Mouse (Mus musculus): ENCODE results near the gene Plk1. TPM values are rescaled to one million over a fixed set of nuclear protein-coding genes. Genes with fewer than 3 reads are reported as not detected.

Plk1 gene
- polyA plus RNA-seq, 1 experiment from 2014 or later, result 191 TPM

DNA sequence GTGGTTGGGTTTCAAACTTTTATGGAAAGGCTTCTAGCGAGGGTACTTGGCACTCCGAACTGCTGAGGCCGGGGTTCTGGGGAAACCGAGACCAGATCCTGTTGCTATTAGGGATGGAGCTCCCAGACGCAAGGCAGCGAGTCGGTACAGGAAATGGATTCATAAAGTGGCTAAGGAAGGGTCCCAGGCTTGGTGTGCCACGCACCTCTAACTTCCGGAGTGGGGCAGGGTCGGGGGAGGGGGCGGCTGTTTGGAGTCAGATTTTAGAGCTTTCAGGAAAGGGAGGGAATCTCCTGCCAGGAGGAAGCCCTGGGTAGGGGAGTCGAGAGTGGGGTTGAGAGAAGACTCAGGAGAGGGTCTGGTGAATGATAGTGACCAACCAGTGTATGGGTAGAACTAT is 798 bp downstream of the Plk1 start:
- peaks cover 46% of the 10 kb centered on the region for H3K36me3 ChIP-seq
- DNase-seq (ENCODE audit: low spot score), result peak; percentile 25
- no peaks in the 10 kb centered on the region for H3K27me3 ChIP-seq (ENCODE audit: insufficient read depth, poor library complexity, severe bottlenecking)
- peak overlapping the region; percentile 94 for H3K27ac ChIP-seq
- H3K4me3 ChIP-seq, result peak overlapping the region; percentile 84
- no peaks in the 10 kb centered on the region for H3K9me3 ChIP-seq
- under 1% methylated on average over 12 of the region's 12 CpGs for WGBS
- H3K4me1 ChIP-seq (replicated peaks), result peaks cover 43% of the 10 kb centered on the region

DNA sequence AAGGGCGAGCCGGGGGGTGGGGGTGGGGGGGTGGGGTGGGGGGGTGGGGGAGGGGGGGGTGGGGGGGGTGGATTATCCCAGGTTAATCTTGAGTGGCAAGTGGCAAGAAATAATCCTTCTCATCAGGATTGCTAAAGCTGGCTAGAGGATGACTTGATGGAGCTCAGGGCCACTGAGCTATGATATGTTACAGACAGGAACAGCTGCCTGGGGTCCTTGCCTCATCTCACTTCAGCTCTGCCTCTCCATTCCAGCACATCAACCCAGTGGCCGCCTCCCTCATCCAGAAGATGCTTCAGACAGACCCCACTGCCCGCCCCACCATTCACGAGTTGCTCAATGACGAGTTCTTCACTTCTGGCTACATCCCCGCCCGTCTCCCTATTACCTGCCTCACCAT is 4.5 kb downstream of the Plk1 start:
- Histone ChIP-seq H3K27ac (no peak overlapping the region), H3K36me3 (peaks cover 83% of the 10 kb centered on the region)

DNA sequence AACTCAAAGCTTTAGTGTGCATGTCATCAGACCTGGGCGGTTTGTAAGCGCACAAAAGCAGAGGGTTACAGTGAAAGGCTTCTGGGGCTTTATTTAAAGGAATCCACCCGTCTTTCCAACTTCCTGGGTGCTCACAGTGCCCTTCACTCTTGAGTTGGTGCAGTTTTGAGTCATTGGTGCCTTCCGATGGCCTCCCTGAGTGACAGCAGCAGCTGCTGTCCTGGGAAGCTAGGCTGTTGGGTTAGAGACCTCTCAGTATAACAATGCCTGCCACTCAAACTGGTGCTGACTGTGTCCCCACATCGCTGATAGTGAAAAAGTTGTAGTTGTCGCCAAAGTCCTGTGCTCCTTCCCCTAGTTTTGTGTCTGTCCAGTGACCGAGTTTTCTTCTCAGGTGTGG is 8.0 kb downstream of the Plk1 start:
- Histone ChIP-seq H3K9me3 (no peaks in the 10 kb centered on the region), H3K4me3 (no peak overlapping the region), H3K4me1 (replicated peaks) (no peaks in the 10 kb centered on the region; the same call in 1 of the 2 replicates), H3K27me3 (ENCODE audit: insufficient read depth, poor library complexity, severe bottlenecking) (no peaks in the 10 kb centered on the region), H3K36me3 (peaks cover 92% of the 10 kb centered on the region), H3K27ac (no peak overlapping the region)
- DNase-seq (ENCODE audit: low spot score), result no peak
- WGBS, result 94% methylated on average over 7 of the region's 7 CpGs

More for the DNA sequence above, 4.5 kb downstream of the Plk1 start:
- Histone ChIP-seq H3K4me1 (replicated peaks) (peaks cover 25% of the 10 kb centered on the region), H3K4me3 (no peak overlapping the region), H3K27me3 (ENCODE audit: insufficient read depth, poor library complexity, severe bottlenecking) (no peaks in the 10 kb centered on the region), H3K9me3 (no peaks in the 10 kb centered on the region)
- DNase-seq (ENCODE audit: low spot score), result no peak
- 96% methylated on average over 8 of the region's 8 CpGs for WGBS

DNA sequence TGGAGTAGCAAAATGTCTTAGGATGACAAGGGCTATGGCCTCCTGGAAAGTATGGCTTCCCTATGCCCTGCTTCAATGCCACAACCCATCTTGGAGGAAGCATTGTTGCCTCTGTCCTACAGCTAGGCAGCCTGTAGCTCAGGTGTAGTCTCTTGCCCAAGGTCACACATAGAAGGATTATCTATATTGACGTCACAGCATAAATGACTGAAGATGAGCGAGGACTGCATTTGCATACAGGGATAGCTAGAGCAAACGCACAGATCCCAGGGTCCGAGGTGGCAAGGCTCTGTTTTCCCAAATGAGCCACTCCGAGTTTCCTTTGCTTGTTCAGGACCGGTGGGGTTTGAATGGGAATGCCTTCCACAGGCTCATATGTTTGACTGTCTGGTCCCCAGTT is 11.5 kb downstream of the Plk1 start:
- no peaks in the 10 kb centered on the region for H3K27me3 ChIP-seq (ENCODE audit: insufficient read depth, poor library complexity, severe bottlenecking)
- 86% methylated on average over 6 of the region's 6 CpGs for WGBS
- H3K4me3 ChIP-seq, result no peak overlapping the region
- no peak overlapping the region for H3K27ac ChIP-seq
- H3K9me3 ChIP-seq, result no peaks in the 10 kb centered on the region
- no peak for DNase-seq (ENCODE audit: low spot score)
- H3K36me3 ChIP-seq, result peaks cover 57% of the 10 kb centered on the region
- no peaks in the 10 kb centered on the region for H3K4me1 ChIP-seq (replicated peaks)

DNA sequence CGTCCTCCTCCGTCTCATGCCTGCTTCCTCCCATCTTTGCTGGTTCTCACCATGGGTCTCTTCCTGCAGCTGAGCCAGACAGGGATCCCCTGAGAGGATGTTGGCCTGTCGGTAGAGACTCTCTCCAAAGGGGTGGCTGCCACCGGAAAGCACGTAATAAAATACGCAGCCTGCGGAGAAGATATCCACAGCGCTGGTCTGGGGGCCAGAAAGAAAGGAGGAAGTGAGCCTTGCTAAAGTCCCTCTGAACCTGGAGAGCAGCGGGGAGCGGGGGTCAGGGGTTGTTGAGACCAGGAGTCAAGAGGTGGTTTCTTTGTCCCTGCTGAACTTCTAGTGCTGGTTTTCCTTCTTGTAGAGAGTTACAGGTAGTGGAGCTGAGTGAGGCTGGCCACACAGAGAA is 12.4 kb downstream of the Plk1 start:
- Histone ChIP-seq H3K27me3 (ENCODE audit: insufficient read depth, poor library complexity, severe bottlenecking) (no peaks in the 10 kb centered on the region), H3K4me1 (replicated peaks) (no peaks in the 10 kb centered on the region), H3K36me3 (peaks cover 48% of the 10 kb centered on the region), H3K9me3 (no peaks in the 10 kb centered on the region), H3K4me3 (no peak overlapping the region), H3K27ac (no peak overlapping the region)
- no peak for DNase-seq (ENCODE audit: low spot score)
- WGBS, result 79% methylated on average over 10 of the region's 10 CpGs

DNA sequence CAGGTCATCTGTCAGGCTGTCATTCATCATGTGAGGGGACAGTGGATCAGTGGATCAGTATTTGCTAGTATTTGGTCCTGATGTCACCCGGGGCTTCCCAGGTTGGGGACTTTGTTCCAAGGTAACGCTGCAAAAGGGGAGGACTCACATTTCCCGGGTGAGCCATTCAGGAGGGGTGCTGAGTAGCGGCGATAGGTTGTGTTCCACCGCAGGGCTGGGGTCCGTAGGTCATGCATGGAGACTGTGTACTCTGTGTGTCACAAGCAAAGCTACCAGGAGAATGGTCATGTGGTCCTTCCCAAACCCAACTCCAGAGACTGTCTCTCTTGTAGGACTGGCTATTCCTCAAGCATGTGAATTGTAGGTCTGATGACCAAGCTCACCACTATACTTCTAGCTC is 21.5 kb downstream of the Plk1 start:
- Histone ChIP-seq H3K4me1 (replicated peaks) (peaks cover 1% of the 10 kb centered on the region; the same call in 1 of the 2 replicates), H3K4me3 (no peak overlapping the region), H3K36me3 (no peaks in the 10 kb centered on the region), H3K27ac (no peak overlapping the region), H3K9me3 (no peaks in the 10 kb centered on the region), H3K27me3 (ENCODE audit: insufficient read depth, poor library complexity, severe bottlenecking) (no peaks in the 10 kb centered on the region)
- 91% methylated on average over 7 of the region's 7 CpGs for WGBS
- no peak for DNase-seq (ENCODE audit: low spot score)

DNA sequence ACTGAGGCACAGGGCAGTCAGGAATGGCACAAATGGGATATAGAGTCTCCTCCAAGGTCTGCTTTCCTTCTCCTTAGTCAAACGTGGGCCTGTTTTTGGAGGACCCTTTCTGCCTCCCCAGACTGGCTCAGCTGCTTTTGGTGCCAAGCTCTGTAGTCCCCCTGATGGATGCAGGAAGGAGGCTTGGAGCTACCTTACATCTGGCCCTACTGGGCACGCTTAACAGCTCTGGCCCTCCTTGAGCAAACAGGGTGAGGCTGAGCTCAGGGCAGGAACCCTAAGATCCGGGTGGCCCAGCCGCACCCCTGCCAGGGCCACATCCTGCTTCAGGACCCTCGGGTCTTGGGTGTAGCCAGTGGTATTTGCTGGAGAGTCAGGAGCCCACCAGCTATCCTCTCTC is 25.3 kb downstream of the Plk1 start:
- DNase-seq (ENCODE audit: low spot score), result no peak
- H3K27me3 ChIP-seq (ENCODE audit: insufficient read depth, poor library complexity, severe bottlenecking), result no peaks in the 10 kb centered on the region
- no peaks in the 10 kb centered on the region for H3K36me3 ChIP-seq
- H3K27ac ChIP-seq, result no peak overlapping the region
- H3K4me3 ChIP-seq, result no peak overlapping the region
- WGBS, result 78% methylated on average over 5 of the region's 5 CpGs
- H3K9me3 ChIP-seq, result no peaks in the 10 kb centered on the region
- H3K4me1 ChIP-seq (replicated peaks), result peaks cover 6% of the 10 kb centered on the region; the same call in 1 of the 2 replicates

DNA sequence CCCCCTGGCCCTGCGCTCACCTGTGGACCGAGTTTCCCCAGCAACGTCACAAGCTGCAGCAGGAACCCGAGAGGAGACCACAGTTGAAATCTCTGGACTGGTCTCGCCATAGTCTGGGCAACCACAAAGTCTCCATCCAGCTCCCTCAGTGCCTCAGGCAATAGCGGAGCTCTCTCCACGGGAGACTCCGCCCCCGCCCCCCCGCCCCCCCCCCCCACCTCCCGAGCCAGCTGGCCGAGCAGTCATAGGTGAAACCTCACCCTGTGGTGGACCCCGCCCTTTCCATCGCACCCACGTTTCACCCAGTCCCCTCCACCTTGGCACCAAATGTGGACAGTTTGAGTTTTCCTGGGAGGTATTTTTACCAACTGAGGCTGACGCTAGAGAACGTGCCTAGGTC is 26.8 kb downstream of the Plk1 start, which contains the start of gene Ern2:
Gene Ern2 (minus strand): TSS at position 165 of the 400 bp plus-strand sequence.
- Histone ChIP-seq H3K27me3 (ENCODE audit: insufficient read depth, poor library complexity, severe bottlenecking) (no peaks in the 10 kb centered on the region), H3K9me3 (no peaks in the 10 kb centered on the region), H3K36me3 (no peaks in the 10 kb centered on the region), H3K27ac (no peak within 1 kb of the TSS), H3K4me1 (replicated peaks) (peaks cover 6% of the 10 kb centered on the region; the same call in 1 of the 2 replicates), H3K4me3 (no peak within 1 kb of the TSS)
- WGBS, result 26% methylated on average over 17 of the region's 17 CpGs
- no peak for DNase-seq (ENCODE audit: low spot score)

DNA sequence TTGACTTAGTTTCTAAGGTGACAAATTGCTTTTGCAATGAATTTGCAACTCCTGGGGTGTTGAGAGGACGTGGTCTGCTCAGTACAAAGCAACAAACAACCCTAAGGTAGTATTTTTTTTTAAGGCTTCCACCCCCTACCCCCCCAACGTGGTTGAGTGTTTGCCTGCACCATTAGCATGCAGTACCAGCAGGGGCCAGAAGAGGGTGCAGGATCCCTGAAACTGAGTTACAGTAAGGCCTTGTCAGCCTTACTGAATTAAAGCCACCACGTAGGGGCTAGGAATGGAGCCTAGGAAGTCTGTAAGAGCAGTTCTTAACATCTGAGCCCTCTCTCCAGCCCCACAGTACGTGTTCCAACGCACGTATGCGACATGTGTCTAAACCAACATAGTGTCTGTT is 30.2 kb downstream of the Plk1 start:
- Histone ChIP-seq H3K27ac (no peak overlapping the region), H3K9me3 (no peaks in the 10 kb centered on the region), H3K36me3 (no peaks in the 10 kb centered on the region), H3K4me1 (replicated peaks) (peaks cover 6% of the 10 kb centered on the region; the same call in 1 of the 2 replicates), H3K27me3 (ENCODE audit: insufficient read depth, poor library complexity, severe bottlenecking) (no peaks in the 10 kb centered on the region), H3K4me3 (no peak overlapping the region)
- 25% methylated on average over 7 of the region's 7 CpGs for WGBS
- DNase-seq (ENCODE audit: low spot score), result peak; percentile 67

DNA sequence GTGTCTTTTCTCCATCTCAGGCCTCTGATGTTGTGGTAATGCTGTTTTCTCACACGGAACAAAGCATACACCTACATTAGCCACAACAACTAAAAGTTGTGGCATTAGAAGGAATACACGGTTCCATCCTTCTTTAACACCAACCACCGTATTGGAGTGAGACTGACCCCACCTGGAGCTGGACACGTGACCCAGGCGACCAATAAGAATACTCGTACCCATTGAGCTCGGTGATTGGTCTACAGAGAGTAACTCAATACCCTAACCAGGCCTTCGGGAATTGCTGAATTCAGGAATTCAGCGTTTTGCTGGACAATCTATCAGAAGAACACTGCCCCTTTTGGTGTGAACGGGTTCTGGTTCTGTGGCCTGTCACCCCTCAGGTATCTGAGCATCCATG is 31.9 kb downstream of the Plk1 start:
- Histone ChIP-seq H3K9me3 (no peaks in the 10 kb centered on the region), H3K4me1 (replicated peaks) (peaks cover under 1% of the 10 kb centered on the region; the same call in 1 of the 2 replicates), H3K27ac (no peak overlapping the region), H3K4me3 (no peak overlapping the region), H3K36me3 (no peaks in the 10 kb centered on the region), H3K27me3 (ENCODE audit: insufficient read depth, poor library complexity, severe bottlenecking) (no peaks in the 10 kb centered on the region)
- WGBS, result 59% methylated on average over 10 of the region's 10 CpGs
- no peak for DNase-seq (ENCODE audit: low spot score)

DNA sequence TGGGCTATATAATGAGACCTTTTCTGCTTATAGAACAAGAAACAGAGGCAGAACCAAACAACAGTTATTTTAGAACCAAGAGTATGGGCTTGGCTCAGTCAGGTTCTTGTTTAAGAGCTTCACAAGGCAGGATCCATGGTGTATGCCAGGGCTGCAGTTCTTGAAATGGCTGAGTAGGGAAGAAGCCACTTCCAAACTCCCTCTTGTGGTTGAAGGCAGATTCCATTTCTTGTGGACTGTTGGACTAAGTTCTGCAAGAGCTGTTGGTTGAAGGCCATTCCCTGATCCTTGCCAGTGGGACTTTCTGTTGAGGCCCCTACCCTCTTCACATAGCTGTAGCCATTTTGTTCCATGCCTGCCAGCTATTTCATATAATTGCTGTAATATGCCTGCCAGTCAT is 34.7 kb downstream of the Plk1 start:
- no peak overlapping the region for H3K4me3 ChIP-seq
- H3K36me3 ChIP-seq, result no peaks in the 10 kb centered on the region
- no peaks in the 10 kb centered on the region for H3K4me1 ChIP-seq (replicated peaks)
- H3K9me3 ChIP-seq, result no peaks in the 10 kb centered on the region
- no peaks in the 10 kb centered on the region for H3K27me3 ChIP-seq (ENCODE audit: insufficient read depth, poor library complexity, severe bottlenecking)
- no peak overlapping the region for H3K27ac ChIP-seq
- no peak for DNase-seq (ENCODE audit: low spot score)

DNA sequence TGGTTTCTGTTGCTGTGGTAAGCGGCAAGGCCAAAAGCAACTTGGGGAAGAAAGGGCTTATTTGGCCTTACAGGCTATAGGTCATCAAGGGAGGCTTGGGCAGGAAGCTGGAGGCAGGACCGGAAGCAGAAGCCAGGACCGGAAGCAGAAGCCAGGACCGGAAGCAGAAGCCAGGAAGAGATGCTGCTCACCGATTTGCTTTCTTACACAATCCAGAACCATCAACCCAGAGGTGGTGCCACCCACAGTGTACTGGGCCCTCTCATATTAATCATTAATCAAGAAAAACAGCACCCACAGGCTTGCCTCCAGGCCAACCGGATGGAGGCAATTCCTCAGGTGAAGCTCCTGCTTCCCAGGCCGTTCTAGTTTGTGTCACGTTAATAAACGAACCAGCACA is 37.5 kb downstream of the Plk1 start:
- WGBS, result 88% methylated on average over 9 of the region's 9 CpGs
- H3K4me1 ChIP-seq (replicated peaks), result no peaks in the 10 kb centered on the region
- H3K27me3 ChIP-seq (ENCODE audit: insufficient read depth, poor library complexity, severe bottlenecking), result no peaks in the 10 kb centered on the region
- DNase-seq (ENCODE audit: low spot score), result no peak
- H3K4me3 ChIP-seq, result no peak overlapping the region
- no peak overlapping the region for H3K27ac ChIP-seq
- no peaks in the 10 kb centered on the region for H3K36me3 ChIP-seq
- H3K9me3 ChIP-seq, result no peaks in the 10 kb centered on the region

DNA sequence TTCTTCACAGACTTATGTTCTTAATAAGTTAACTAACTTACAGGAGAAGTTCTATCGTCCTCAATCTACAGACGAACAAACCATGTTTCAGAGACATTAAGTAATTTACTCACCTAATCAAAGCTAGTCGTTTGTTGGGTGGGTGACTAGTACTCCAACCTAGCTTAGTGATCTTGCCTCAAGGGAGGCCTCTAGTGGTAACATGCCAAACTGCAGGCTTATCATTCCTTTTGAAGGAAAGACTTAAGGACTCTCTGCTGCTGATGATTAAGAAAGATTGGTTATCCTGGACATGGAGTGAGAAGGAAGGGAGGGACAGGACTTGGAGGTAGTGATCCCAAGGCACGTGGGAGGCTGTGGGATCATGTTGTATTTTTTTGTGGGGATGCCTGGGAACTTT is 38.1 kb downstream of the Plk1 start:
- WGBS, result 37% methylated on average over 4 of the region's 4 CpGs
- Histone ChIP-seq H3K9me3 (no peaks in the 10 kb centered on the region), H3K4me1 (replicated peaks) (no peaks in the 10 kb centered on the region), H3K36me3 (no peaks in the 10 kb centered on the region), H3K27ac (no peak overlapping the region), H3K4me3 (no peak overlapping the region), H3K27me3 (ENCODE audit: insufficient read depth, poor library complexity, severe bottlenecking) (no peaks in the 10 kb centered on the region)
- DNase-seq (ENCODE audit: low spot score), result peak; percentile 42

DNA sequence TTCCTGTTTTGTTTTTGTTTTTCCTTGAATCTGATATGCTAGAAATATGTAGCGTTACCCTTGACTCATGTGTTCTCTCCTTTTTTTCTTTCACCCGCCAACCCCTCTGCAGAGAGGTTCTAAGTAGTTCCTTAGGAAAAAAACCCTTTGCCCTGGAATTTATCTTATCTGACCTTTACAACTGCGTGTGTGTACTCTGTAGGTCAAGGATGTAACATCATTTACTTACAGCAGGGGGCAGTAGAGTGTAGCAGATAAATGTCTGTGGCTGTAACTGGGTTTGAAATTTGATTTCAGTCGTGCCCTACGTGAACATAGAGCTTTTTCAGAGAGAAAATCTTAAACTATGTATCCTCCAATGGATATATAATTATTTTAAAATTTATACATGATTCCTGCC is 40.1 kb downstream of the Plk1 start:
- H3K27ac ChIP-seq, result no peak overlapping the region
- no peaks in the 10 kb centered on the region for H3K36me3 ChIP-seq
- H3K4me1 ChIP-seq (replicated peaks), result no peaks in the 10 kb centered on the region
- no peaks in the 10 kb centered on the region for H3K9me3 ChIP-seq
- H3K27me3 ChIP-seq (ENCODE audit: insufficient read depth, poor library complexity, severe bottlenecking), result no peaks in the 10 kb centered on the region
- 41% methylated on average over 5 of the region's 5 CpGs for WGBS
- H3K4me3 ChIP-seq, result no peak overlapping the region
- DNase-seq (ENCODE audit: low spot score), result no peak

Data from hindbrain, embryonic 10.5 days (tissue).